Mouse (Mus musculus) layer of hippocampus, postnatal 36 days (tissue): Measurements from ENCODE around the gene Car14. TPM values are rescaled to one million over a fixed set of nuclear protein-coding genes. Genes with fewer than 3 reads are reported as not detected.
"Not testable (repeated sequence)": the region's sequence is repeated elsewhere in the genome, so short reads cannot be mapped to it uniquely, and the experiment has no call there.

Experiments used
- DNase-seq, 2 experiments: peaks; one replicate each; pipeline ENCODE4 v3.0.0; 2022
- total RNA-seq, 2 experiments: library from RNA; stranded (reverse); gene quantifications; 2 replicates each; pipeline ENCODE4 v1.2.3; 2021

Gene Car14
- total RNA-seq, 2 experiments from 2014 or later = 9.0 to 12.2 TPM

GRCm38 (mm10) chr3:95924185-95924584 lies 19.7 kb upstream of the Car14 start:
- DNase-seq = no peak

GRCm38 (mm10) chr3:95923429-95923828 lies 18.9 kb upstream of the Car14 start:
- DNase-seq = not testable (repeated sequence)

- not testable (repeated sequence) for DNase-seq
These were observed 16.0 kb upstream of the Car14 start for GRCm38 (mm10) chr3:95920532-95920931.

GRCm38 (mm10) chr3:95916760-95917159 lies 12.3 kb upstream of the Car14 start:
- DNase-seq = no peak

GRCm38 (mm10) chr3:95914706-95915105 lies 10.2 kb upstream of the Car14 start:
- DNase-seq = no peak

- no peak for DNase-seq
These were observed 3.1 kb upstream of the Car14 start for GRCm38 (mm10) chr3:95907613-95908012.

- DNase-seq = no peak
These were observed 2.4 kb upstream of the Car14 start for GRCm38 (mm10) chr3:95906860-95907259.

GRCm38 (mm10) chr3:95905940-95906492 lies 1.5 kb upstream of the Car14 start:
- no peak for DNase-seq

GRCm38 (mm10) chr3:95905146-95905939 lies 852 bp upstream of the Car14 start:
- peak; percentile 57 to 60 for DNase-seq

- no peak for DNase-seq
These were observed 563 bp downstream of the Car14 start for GRCm38 (mm10) chr3:95903753-95904502.

GRCm38 (mm10) chr3:95902643-95903042 lies 1.8 kb downstream of the Car14 start:
- DNase-seq = no peak

- no peak for DNase-seq
These were observed 2.2 kb downstream of the Car14 start for GRCm38 (mm10) chr3:95902373-95902625.

- no peak for DNase-seq
These were observed 2.7 kb downstream of the Car14 start for GRCm38 (mm10) chr3:95901616-95902372.

GRCm38 (mm10) chr3:95899800-95900524 lies 4.5 kb downstream of the Car14 start:
- DNase-seq = no peak

GRCm38 (mm10) chr3:95895501-95895900 lies 9.0 kb downstream of the Car14 start:
- DNase-seq = not testable (repeated sequence)

- DNase-seq = peak; percentile 40 to 43
These were observed 10.0 kb downstream of the Car14 start for GRCm38 (mm10) chr3:95894317-95895160.

- DNase-seq = peak; percentile 96 to 97
These were observed 10.7 kb downstream of the Car14 start, which contains the start of gene Aph1a for GRCm38 (mm10) chr3:95893606-95894316. Gene Aph1a, plus strand, starts transcription at chr3:95893969.

GRCm38 (mm10) chr3:95893126-95893525 lies 11.4 kb downstream of the Car14 start:
- DNase-seq = no peak

GRCm38 (mm10) chr3:95892066-95893052 lies 12.1 kb downstream of the Car14 start:
- DNase-seq = no peak
